Mouse (Mus musculus) liver, embryonic 14.5 days (tissue): Measurements from ENCODE around the gene Etv6.

Experiments
- CTCF ChIP-seq: IDR thresholded peaks from 2 replicates; pipeline ENCODE4 v1.5.1; 2016; ENCODE audit warnings: antibody characterized with exemption, low read depth, control low read depth
- EP300 ChIP-seq: IDR thresholded peaks from 2 replicates; pipeline ENCODE4 v1.6.1; 2016; ENCODE audit warnings: antibody characterized with exemption, low read depth

- TF ChIP-seq CTCF (no peak), EP300 (no peak)
Observed at GRCm38 (mm10) chr6:134236311-134236710, 200.8 kb downstream of the Etv6 start.
